Mouse (Mus musculus): ENCODE measurements around the gene Prkar2b. TPM values are rescaled to one million over a fixed set of nuclear protein-coding genes. Genes with fewer than 3 reads are reported as not detected.

Gene Prkar2b
- polyA plus RNA-seq, 1 experiment = 10.7 TPM

DNA sequence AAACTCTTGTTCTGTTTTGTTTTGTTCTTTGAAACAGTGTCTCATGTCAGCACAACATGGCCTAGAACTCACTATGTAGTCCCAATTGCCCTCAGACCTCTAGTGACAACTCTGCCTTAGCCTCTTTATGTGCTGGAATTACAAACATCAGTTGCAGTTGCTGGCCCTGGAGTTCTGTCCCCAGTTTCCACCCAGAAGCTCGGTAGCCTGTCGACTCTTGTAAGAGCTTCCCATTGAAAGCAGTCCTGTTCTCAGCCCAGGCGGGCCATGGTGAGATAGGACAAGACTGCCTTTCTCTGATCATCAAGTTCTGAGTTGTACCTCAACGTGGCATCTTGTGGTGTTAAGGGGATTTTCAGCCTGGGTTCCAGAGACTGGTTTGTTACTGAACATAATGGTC is 31.4 kb upstream of the Prkar2b start:
- Histone ChIP-seq H3K36me3 (ENCODE audit: control insufficient read depth) (peaks cover 82% of the 10 kb centered on the region), H3K27me3 (ENCODE audit: control insufficient read depth) (no peaks in the 10 kb centered on the region; the same call in 1 of the 2 replicates), H3K9me3 (ENCODE audit: control insufficient read depth, low read length) (peaks cover 31% of the 10 kb centered on the region), H3K4me3 (replicated peaks) (no peak overlapping the region), H3K4me1 (ENCODE audit: control insufficient read depth) (peaks cover 58% of the 10 kb centered on the region)
- TF ChIP-seq TAL1 (IDR thresholded peaks at IDR 0.05; ENCODE audit: low read length) (no peak), GATA1 (IDR thresholded peaks at IDR 0.05; ENCODE audit: low read length) (no peak)

GRCm38 (mm10) chr12:32088566-32088965 is 27.5 kb upstream of the Prkar2b start:
- H3K9me3 ChIP-seq (ENCODE audit: control insufficient read depth, low read length) = peaks cover 31% of the 10 kb centered on the region
- peaks cover 66% of the 10 kb centered on the region for H3K36me3 ChIP-seq (ENCODE audit: control insufficient read depth)
- H3K4me1 ChIP-seq (ENCODE audit: control insufficient read depth) = peaks cover 58% of the 10 kb centered on the region
- H3K27me3 ChIP-seq (ENCODE audit: control insufficient read depth) = no peaks in the 10 kb centered on the region; the same call in 1 of the 2 replicates
- TF ChIP-seq GATA1 (IDR thresholded peaks at IDR 0.05; ENCODE audit: low read length) = no peak
- no peak for TF ChIP-seq TAL1 (IDR thresholded peaks at IDR 0.05; ENCODE audit: low read length)
- no peak overlapping the region for H3K4me3 ChIP-seq (replicated peaks)

GRCm38 (mm10) chr12:32087339-32087738 is 26.2 kb upstream of the Prkar2b start:
- Histone ChIP-seq H3K4me3 (replicated peaks) (no peak overlapping the region), H3K9me3 (ENCODE audit: control insufficient read depth, low read length) (peaks cover 37% of the 10 kb centered on the region), H3K27me3 (ENCODE audit: control insufficient read depth) (no peaks in the 10 kb centered on the region; the same call in 1 of the 2 replicates), H3K36me3 (ENCODE audit: control insufficient read depth) (peaks cover 70% of the 10 kb centered on the region), H3K4me1 (ENCODE audit: control insufficient read depth) (peaks cover 66% of the 10 kb centered on the region)
- TF ChIP-seq GATA1 (IDR thresholded peaks at IDR 0.05; ENCODE audit: low read length) (no peak), TAL1 (IDR thresholded peaks at IDR 0.05; ENCODE audit: low read length) (no peak)

GRCm38 (mm10) chr12:32086874-32087273 is 25.8 kb upstream of the Prkar2b start:
- peaks cover 69% of the 10 kb centered on the region for H3K4me1 ChIP-seq (ENCODE audit: control insufficient read depth)
- no peak for TF ChIP-seq GATA1 (IDR thresholded peaks at IDR 0.05; ENCODE audit: low read length)
- TF ChIP-seq TAL1 (IDR thresholded peaks at IDR 0.05; ENCODE audit: low read length) = no peak

DNA sequence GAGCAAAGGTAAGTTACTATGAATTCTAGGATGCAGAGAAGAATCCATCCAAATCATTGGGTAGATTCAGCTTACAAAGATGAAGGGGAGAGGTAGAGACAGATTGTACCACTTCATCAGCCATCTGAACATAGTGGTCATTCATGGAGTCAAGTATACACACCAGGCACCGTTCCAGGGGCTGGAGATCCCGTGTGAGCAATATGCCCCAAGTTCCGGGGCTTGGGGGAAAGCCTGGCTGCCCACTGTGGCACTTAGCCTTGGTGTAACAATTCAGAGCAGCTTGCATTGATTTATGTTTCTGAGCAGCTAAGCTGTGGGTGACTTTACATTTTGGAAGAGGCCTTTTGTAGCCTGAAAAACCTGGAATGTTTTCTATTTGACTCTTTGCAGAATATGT is 24.8 kb upstream of the Prkar2b start:
- H3K27me3 ChIP-seq (ENCODE audit: control insufficient read depth) = no peaks in the 10 kb centered on the region
- peaks cover 75% of the 10 kb centered on the region for H3K4me1 ChIP-seq (ENCODE audit: control insufficient read depth)
- TF ChIP-seq TAL1 (IDR thresholded peaks at IDR 0.05; ENCODE audit: low read length) (no peak), GATA1 (IDR thresholded peaks at IDR 0.05; ENCODE audit: low read length) (no peak)
- H3K36me3 ChIP-seq (ENCODE audit: control insufficient read depth) = peaks cover 66% of the 10 kb centered on the region
- H3K4me3 ChIP-seq (replicated peaks) = no peak overlapping the region
- H3K9me3 ChIP-seq (ENCODE audit: control insufficient read depth, low read length) = peaks cover 26% of the 10 kb centered on the region

More at GRCm38 (mm10) chr12:32086874-32087273, 25.8 kb upstream of the Prkar2b start:
- H3K9me3 ChIP-seq (ENCODE audit: control insufficient read depth, low read length) = peaks cover 33% of the 10 kb centered on the region
- peaks cover 70% of the 10 kb centered on the region for H3K36me3 ChIP-seq (ENCODE audit: control insufficient read depth)
- H3K4me3 ChIP-seq (replicated peaks) = no peak overlapping the region
- no peaks in the 10 kb centered on the region; the same call in 1 of the 2 replicates for H3K27me3 ChIP-seq (ENCODE audit: control insufficient read depth)

DNA sequence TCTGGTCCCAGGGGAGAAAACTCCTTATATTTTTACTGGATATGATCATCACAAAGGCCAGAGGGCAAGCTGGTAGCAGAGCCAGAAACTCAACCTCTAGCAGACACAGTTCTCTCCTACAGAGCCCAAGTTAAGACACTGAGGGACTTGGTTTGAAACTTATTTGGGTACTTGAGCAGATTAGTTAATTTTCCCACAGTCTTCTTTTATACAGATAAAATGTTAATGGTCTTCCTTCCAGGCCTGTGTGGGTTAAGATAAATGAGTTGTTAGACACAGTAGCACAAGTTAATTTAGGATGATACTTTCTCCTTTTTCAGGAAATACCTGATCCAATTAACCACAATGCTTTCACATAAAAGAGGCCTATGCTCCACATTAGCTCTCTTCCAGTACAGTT is 24.1 kb upstream of the Prkar2b start:
- Histone ChIP-seq H3K4me3 (replicated peaks) (no peak overlapping the region), H3K9me3 (ENCODE audit: control insufficient read depth, low read length) (peaks cover 19% of the 10 kb centered on the region), H3K4me1 (ENCODE audit: control insufficient read depth) (peaks cover 81% of the 10 kb centered on the region), H3K27me3 (ENCODE audit: control insufficient read depth) (no peaks in the 10 kb centered on the region), H3K36me3 (ENCODE audit: control insufficient read depth) (peaks cover 66% of the 10 kb centered on the region)
- TF ChIP-seq TAL1 (IDR thresholded peaks at IDR 0.05; ENCODE audit: low read length) (no peak), GATA1 (IDR thresholded peaks at IDR 0.05; ENCODE audit: low read length) (no peak)

DNA sequence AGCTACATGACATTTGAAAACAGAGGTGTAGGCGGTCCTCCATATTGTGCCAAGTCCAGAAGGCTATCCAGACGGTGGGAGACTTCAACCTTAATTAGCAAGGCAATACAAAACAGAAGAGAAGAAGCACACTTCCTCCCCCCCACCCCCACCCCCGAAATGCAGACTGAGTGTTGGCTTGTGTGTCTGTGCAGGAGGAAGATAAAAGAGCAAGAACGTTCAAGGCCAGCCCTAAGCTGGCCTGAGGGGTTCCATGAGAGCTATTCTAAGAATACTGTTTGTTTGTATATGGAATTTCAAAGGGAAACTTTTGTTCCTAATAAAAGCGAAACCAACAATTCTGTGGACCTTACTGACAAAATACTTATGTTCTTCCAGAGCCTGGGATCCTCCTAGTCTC is 23.5 kb upstream of the Prkar2b start:
- Histone ChIP-seq H3K27me3 (ENCODE audit: control insufficient read depth) (no peaks in the 10 kb centered on the region), H3K4me3 (replicated peaks) (no peak overlapping the region), H3K36me3 (ENCODE audit: control insufficient read depth) (peaks cover 60% of the 10 kb centered on the region), H3K4me1 (ENCODE audit: control insufficient read depth) (peaks cover 82% of the 10 kb centered on the region), H3K9me3 (ENCODE audit: control insufficient read depth, low read length) (peaks cover 13% of the 10 kb centered on the region)
- TF ChIP-seq TAL1 (IDR thresholded peaks at IDR 0.05; ENCODE audit: low read length) (no peak), GATA1 (IDR thresholded peaks at IDR 0.05; ENCODE audit: low read length) (no peak)

- TF ChIP-seq TAL1 (IDR thresholded peaks at IDR 0.05; ENCODE audit: low read length) (no peak), GATA1 (IDR thresholded peaks at IDR 0.05; ENCODE audit: low read length) (no peak)
- H3K4me3 ChIP-seq (replicated peaks) = no peak overlapping the region
- peaks cover 50% of the 10 kb centered on the region for H3K36me3 ChIP-seq (ENCODE audit: control insufficient read depth)
- no peaks in the 10 kb centered on the region for H3K27me3 ChIP-seq (ENCODE audit: control insufficient read depth)
- H3K4me1 ChIP-seq (ENCODE audit: control insufficient read depth) = peaks cover 73% of the 10 kb centered on the region
- peaks cover 9% of the 10 kb centered on the region for H3K9me3 ChIP-seq (ENCODE audit: control insufficient read depth, low read length)
These were observed 19.6 kb upstream of the Prkar2b start for GRCm38 (mm10) chr12:32080692-32081091.

- peaks cover 57% of the 10 kb centered on the region for H3K4me1 ChIP-seq (ENCODE audit: control insufficient read depth)
These were observed 16.3 kb upstream of the Prkar2b start for GRCm38 (mm10) chr12:32077403-32077802.

More at GRCm38 (mm10) chr12:32077403-32077802, 16.3 kb upstream of the Prkar2b start:
- no peak overlapping the region for H3K4me3 ChIP-seq (replicated peaks)
- H3K36me3 ChIP-seq (ENCODE audit: control insufficient read depth) = peaks cover 38% of the 10 kb centered on the region
- H3K27me3 ChIP-seq (ENCODE audit: control insufficient read depth) = no peaks in the 10 kb centered on the region
- TF ChIP-seq TAL1 (IDR thresholded peaks at IDR 0.05; ENCODE audit: low read length) (no peak), GATA1 (IDR thresholded peaks at IDR 0.05; ENCODE audit: low read length) (no peak)
- peaks cover 3% of the 10 kb centered on the region for H3K9me3 ChIP-seq (ENCODE audit: control insufficient read depth, low read length)

All from erythroblast, embryonic 14.5 days (primary cell).